Mouse (Mus musculus) T-helper 17 cell (primary cell): ENCODE measurements around the gene Wwox.

Experiments
- in situ Hi-C, 2 experiments: fragments of 300-600 bp; cut with MboI, MseI; formaldehyde crosslinking; loops; 1 replicate in 1 of 2; 2 replicates in 1 of 2; pipeline ENCODE4 v1.15.1; 2025; ENCODE audit warnings: high pct_unique_total_duplicates in 2 of 2

The Wwox gene

DNA sequence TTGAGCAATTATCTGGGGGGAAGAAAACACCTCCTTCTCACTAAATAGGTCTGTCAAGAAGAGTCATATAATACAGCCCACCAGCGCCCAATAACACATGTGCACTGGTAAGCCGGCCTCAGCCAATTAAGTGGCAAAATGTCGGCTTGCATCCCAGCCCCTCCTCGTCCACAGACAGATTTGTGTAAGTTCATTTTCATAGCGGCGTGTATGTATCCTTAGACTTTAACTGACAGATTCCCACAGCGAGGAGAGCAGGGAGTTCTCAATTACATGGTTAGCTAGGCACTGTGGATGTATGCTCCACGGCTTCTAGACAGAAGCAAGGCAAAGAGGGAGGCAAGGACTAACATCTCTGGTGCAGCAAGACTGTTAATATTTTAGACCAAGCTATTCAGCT is 702.2 kb downstream of the Wwox start:
- in situ Hi-C loops = loop anchor here in 1 of 2 experiments (5.0 kb wide), 1 partner anchor 46 kb away; no protein-coding TSS in a partner anchor

DNA sequence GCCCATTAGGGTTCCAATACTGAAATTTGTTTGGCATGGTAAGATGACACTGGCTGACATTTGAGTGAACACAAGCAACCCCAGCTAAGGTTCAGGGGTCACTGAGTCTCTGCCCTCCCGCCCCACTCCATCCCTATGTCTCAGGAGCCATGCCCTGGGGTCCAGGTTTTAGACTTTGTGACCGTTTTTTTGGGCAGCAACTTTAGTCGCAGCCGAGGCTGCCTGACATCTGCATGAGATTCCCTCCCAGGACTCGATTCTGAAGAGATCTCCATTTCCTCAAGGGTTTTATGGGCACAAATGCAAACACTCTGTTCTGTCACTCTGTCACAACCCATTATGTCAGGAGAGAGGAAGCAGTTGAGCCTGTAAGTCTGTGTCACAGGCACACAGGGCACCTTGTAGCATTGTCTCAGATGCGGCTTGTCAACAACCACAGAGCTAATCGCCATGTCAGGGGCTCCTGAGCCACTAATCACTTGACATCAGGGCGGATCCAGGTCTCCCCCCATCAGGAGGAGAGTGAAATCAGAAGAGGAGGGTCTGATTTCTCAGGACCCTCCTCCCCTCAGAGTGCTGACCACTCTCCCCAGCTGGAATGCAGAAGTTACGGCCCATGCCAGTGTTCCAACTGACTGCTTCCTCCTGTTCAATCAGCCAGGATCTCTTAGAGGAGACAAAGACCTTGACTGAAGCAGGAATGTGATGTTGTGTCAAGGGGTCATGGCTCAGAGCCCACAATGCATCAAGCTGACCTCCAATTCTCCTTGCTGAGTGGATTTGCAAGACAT is 704.3 kb downstream of the Wwox start:
- in situ Hi-C loops = loop anchor here in 1 of 2 experiments (5.0 kb wide), 1 partner anchor 44 kb away; no protein-coding TSS in a partner anchor

DNA sequence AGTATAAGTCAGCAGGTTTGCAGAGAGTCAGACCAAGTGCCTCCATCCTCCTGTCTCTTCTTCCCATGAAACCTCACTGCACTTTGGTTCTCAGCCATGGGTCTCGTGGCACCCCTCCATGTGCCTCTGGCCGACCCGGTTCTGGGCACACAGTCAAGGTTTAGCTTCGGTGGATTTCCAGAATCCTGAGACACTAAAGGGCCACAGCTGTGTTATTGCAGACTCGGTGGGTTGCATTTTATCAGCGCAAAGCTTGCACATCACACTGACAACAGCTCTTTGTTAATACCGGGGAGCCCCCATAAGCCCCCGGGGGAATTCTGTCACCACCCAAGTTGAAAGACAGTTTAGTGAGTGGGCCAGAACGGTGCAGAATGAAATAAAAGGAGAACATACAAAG is 707.6 kb downstream of the Wwox start:
- in situ Hi-C loops = no loop called here

DNA sequence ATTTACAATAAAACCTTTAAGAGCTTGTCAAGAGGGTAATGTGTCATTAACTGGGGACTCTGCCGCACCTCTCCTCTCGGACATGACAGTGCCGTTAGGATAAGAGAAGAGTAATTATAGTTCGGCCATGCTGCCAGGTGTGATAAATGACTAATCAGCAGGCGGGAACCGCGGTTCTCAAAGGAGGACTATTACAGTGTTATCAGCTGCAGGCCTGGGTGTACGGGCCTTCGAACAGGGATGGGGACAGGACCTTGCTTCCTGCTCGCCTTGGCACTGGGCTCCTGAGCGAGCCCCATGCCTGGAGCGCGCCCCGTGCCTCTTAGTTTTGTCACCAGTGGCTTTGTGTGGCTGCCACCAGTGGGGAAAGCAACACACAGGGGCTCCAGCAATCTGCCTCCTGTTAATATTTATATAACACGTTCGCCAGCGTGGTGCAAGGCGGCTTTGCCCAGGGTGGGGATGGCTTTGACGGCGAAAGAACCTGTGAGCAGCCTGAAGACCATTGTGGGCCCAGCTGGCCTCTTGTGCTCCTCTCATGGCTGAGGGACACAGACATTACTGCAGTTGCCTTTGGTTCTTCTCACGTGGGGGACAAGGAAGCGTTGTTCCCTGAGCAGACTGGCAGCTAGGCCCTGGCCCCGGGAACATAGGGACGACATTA is 711.1 kb downstream of the Wwox start:
- in situ Hi-C loops = no loop called here

GRCm38 (mm10) chr8:115151416-115151815 is 712.0 kb downstream of the Wwox start:
- in situ Hi-C loops = no loop called here

DNA sequence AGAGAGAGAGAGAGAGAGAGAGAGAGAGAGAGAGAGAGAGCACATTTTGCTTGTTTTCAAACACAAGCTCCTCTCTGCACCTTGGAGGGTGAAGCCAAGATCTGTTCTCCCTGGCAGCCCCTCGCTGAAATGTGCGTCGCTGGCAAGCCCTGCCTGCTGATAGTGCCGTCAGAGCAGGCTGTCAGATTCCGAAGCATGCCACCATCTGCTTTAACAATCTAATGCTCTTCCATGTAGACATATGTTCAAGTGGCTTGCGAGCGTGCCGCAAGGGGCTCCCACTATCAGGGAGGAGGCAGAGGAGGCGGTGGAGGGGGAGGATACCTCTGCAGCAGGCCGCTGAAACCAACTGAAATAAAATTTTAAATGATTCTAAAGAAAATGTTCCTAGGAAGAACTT is 714.6 kb downstream of the Wwox start:
- in situ Hi-C loops = no loop called here

DNA sequence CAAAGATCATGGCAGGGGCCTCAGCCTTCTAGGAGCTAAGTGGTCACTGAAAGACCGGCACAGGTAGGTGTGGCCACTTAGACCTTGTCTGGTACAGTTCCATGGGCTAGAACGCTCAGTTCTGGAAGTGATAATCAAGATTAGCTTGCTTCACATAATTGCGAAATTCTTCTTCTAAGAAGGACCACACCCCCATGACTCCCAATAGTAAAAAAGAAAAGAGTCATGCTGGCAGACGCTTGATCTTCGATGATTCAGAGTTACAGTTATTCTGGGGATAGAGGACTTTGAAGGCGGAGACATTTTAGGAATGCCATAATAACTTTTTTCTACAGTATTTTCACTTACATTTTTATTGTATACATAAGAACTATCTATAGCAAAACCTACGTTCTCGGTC is 716.7 kb downstream of the Wwox start:
- in situ Hi-C loops = no loop called here

- in situ Hi-C loops = no loop called here
These were observed 718.7 kb downstream of the Wwox start for GRCm38 (mm10) chr8:115157977-115158720.

- in situ Hi-C loops = no loop called here
These were observed 719.3 kb downstream of the Wwox start for GRCm38 (mm10) chr8:115158721-115159111.

DNA sequence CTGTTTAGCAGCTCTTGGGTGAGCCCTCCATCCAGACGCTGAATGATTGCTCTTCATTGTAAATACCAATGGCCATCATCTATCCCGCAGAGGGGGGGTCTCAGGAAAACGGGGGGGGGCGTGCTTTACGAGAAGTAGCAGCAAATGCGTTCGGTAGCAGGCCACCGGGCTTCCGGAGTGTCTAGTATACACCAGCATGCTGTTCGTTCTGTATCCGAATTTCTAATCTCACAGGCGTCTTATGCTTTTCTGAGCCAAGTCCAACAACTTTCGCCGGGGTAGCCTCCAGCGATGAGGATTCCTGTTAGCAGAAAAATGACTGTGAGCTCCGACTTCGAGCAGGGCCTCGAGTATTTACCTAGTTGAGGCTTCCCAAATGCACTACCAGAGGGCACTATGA is 719.8 kb downstream of the Wwox start:
- in situ Hi-C loops = no loop called here

- in situ Hi-C loops = no loop called here
These were observed 720.4 kb downstream of the Wwox start for GRCm38 (mm10) chr8:115159711-115160374.

DNA sequence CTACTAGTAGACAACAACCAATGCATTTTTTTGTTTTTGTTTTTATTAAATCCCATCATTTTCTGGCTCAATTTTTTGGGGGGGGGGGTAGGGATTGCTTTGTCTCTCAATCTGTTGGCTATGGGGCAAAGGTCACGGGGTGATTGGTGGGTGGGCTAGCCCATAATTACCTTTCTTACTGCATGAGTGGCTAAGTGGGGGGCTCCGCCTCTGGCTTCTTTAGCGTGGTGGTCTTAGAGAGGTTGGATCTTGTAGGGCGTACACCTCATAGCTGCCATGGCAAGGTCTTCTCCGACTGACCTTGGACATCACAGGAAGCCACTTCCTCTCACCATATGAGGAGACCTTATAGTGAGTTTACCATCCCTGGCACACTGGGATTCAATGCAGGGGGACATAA is 721.0 kb downstream of the Wwox start:
- in situ Hi-C loops = no loop called here

DNA sequence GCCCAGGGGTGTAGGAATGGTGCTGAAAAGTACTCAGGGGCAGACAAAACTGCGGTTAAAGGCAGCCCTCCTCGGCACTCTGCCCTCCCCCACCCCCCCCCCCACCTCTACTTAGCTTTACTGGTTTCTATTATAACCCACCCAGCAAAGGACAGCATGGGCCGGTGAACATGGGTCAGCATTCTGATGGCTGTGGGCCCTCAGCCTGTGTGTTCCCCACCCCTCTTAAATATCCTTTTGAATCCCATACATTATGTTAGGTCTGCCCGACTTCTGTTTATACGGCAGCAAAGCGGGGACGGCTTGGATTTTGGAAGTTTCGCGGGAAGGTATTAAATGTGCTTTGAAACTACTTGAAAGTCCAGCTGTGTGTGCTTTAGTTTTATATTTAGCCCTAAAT is 722.1 kb downstream of the Wwox start:
- in situ Hi-C loops = no loop called here

DNA sequence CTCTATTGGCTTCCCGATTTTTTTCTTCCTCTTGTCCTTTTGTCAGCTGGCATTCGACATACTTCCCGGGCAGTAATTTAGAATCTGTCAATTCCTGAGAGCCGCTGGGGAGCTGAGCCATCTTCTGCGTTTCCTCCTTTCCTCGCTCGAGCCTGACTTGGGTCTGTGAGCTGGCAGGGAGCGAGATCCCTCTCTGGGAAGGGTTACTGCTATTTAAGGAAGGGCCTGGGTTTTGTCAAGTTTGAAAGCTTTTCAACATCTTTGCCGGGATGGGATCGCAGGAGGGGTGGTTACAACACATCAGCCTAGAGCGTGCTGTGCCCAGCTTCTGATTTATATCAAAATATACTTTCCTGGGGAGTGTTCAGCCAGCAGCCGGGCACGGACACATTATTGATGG is 725.4 kb downstream of the Wwox start:
- in situ Hi-C loops = no loop called here

DNA sequence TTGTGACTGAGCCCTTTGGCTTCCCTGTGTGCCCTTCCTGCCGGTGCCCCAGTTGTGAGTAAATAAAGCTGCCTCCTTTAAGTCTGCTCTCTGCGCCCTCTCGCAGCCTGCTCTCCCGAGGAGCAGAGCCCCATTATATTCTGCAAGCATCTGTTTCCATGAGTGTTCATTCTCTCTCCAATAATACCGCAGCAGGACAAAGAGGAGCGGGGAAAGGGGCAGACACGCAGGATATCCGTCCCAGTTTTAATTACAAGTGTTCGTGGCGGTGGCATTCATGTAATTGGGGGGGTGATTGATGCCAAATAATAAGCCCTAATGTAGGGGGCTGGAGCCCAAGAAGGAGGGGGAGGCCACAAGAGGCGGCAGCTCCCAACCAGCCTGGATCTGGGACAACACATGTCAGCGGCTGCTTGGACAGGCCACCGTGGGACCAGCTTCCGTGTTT is 734.2 kb downstream of the Wwox start:
- in situ Hi-C loops = no loop called here

DNA sequence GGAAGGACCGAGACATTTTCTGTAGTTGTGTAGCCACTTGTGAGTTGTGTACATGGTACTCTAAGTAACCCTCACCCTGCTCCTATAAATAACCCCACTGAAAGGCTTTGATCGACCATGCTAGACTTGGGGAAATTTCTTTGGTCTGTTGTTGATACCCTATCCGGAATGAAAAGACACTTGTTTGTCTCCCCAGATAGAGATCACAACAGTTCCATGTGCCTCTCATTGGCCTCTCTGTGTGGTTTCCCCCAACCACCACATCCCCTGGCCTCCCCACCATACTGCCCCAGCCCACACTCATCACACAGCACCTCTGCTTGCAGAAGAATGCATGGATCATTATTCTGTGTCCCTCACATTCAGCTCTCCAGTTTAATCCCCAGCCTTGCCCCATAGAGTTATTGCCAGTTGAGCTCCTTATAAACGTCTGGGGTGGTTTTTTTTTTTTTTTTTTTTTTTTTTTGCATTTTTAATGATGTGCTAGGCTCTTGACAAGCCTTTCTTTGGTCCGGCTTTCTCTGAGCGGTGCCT is 746.0 kb downstream of the Wwox start:
- in situ Hi-C loops = loop anchor here (5.0 kb wide), 5 partner anchors 37 to 213 kb away; no protein-coding TSS in a partner anchor

DNA sequence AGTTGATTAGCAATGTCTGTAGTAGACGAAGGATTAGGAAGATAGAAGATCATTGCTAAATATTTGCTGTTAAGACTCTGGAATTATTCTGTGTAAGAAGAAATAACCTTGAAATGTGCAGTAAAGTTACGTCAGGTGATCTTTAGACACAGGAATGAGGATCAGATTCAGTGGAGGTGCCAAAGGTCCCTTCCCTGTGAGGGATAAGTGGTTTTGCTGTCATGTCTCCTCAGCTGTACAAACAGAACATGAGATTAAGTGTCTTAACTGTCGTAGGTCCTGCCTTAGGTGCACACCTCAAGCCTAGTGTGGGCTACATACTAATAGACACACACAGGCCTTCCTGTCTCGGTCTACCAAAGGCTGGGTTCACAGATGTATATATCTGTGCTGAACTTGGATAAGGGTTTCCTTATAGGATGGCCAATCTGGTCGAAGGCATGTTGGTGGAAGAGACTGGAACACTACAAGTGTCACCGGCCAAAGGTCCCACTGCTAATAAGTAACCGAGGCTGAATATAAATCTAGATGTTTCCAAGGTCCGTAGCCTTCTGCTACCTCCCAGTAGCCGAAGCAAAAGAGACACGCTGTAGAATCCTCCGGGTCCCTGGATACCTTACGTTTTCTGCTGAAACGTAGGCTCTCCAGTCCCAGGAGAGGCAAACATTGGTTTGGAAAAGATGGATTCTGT is 746.8 kb downstream of the Wwox start:
- in situ Hi-C loops = loop anchor here (5.0 kb wide), 5 partner anchors 36 to 214 kb away; no protein-coding TSS in a partner anchor

DNA sequence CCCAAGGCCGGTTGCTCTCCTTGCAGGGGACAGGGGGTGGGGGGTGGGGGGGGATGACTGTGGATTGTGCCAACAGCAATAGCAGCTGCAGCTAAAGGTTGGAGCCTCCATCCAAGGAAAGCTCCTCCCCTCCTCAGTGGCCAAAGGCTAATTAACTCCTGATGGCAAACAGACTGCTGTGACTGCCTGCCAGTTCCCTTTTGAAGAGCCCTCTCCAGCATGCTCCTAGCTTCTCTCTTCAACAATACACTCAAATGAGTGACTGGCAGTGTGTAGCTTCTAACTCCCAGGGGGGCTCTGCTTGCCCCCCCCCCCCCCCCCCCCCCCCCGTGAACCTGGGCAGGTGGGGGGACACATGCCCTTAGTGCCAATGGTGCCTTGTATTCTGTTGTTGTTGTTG is 747.4 kb downstream of the Wwox start:
- in situ Hi-C loops = loop anchor here (5.0 kb wide), 5 partner anchors 35 to 215 kb away; no protein-coding TSS in a partner anchor

DNA sequence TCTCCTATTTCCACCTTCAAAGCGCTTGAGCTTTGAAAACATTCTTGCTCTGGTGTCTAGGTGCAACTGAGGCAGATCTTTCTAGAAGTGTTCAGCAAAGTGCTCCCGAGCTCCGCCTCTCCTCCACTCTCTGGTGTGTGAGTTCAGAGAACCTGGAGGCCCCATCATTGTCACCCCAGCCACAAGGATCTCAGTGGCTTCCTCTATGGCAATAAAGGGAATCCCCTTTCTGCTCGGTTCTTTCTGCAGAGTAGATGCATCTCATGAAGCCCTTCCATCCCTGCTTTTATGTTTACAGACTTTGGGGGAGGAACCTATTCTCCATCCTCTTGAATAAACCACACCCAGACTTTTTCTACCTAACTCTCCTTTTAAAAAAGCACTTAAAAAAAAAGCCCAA is 749.0 kb downstream of the Wwox start:
- in situ Hi-C loops = loop anchor here (5.0 kb wide), 5 partner anchors 34 to 216 kb away; no protein-coding TSS in a partner anchor

- in situ Hi-C loops = loop anchor here (5.0 kb wide), 5 partner anchors 32 to 218 kb away; no protein-coding TSS in a partner anchor
These were observed 750.4 kb downstream of the Wwox start for GRCm38 (mm10) chr8:115189836-115190235.
